Mouse (Mus musculus): Measurements from ENCODE around the gene Ccl12.

Ccl12 gene

GRCm38 (mm10) chr11:82101529-82101928 lies at the start of gene Ccl12:
Ccl12 (plus strand) TSS chr11:82101845.
- DNase-seq (ENCODE audit: low spot score) = no peak

- no peak for DNase-seq (ENCODE audit: low spot score)
Measured at GRCm38 (mm10) chr11:82053849-82054248, 47.8 kb upstream of the Ccl12 start.

GRCm38 (mm10) chr11:82057646-82058045 lies 44.0 kb upstream of the Ccl12 start, which contains the start of gene Ccl11:
Ccl11 (plus strand) TSS chr11:82057823.
- no peak for DNase-seq (ENCODE audit: low spot score)

GRCm38 (mm10) chr11:82062226-82062625 lies 39.4 kb upstream of the Ccl12 start:
- DNase-seq (ENCODE audit: low spot score) = no peak

GRCm38 (mm10) chr11:82063454-82063853 lies 38.2 kb upstream of the Ccl12 start:
- DNase-seq (ENCODE audit: low spot score) = no peak

GRCm38 (mm10) chr11:82066953-82067571 lies 34.6 kb upstream of the Ccl12 start:
- DNase-seq (ENCODE audit: low spot score) = no peak

GRCm38 (mm10) chr11:82071076-82071475 lies 30.6 kb upstream of the Ccl12 start:
- DNase-seq (ENCODE audit: low spot score) = no peak

GRCm38 (mm10) chr11:82072374-82072773 lies 29.3 kb upstream of the Ccl12 start:
- no peak for DNase-seq (ENCODE audit: low spot score)

GRCm38 (mm10) chr11:82072984-82073383 lies 28.7 kb upstream of the Ccl12 start:
- no peak for DNase-seq (ENCODE audit: low spot score)

- DNase-seq (ENCODE audit: low spot score) = no peak
Measured at GRCm38 (mm10) chr11:82073686-82074085, 28.0 kb upstream of the Ccl12 start.

GRCm38 (mm10) chr11:82077031-82077430 lies 24.6 kb upstream of the Ccl12 start:
- DNase-seq (ENCODE audit: low spot score) = no peak

- no peak for DNase-seq (ENCODE audit: low spot score)
Measured at GRCm38 (mm10) chr11:82078136-82078730, 23.4 kb upstream of the Ccl12 start.

GRCm38 (mm10) chr11:82080865-82081264 lies 20.8 kb upstream of the Ccl12 start:
- DNase-seq (ENCODE audit: low spot score) = no peak

GRCm38 (mm10) chr11:82084360-82084759 lies 17.3 kb upstream of the Ccl12 start:
- DNase-seq (ENCODE audit: low spot score) = no peak

GRCm38 (mm10) chr11:82099511-82100323 lies 1.9 kb upstream of the Ccl12 start:
- no peak for DNase-seq (ENCODE audit: low spot score)

GRCm38 (mm10) chr11:82101087-82101486 lies 558 bp upstream of the Ccl12 start:
- DNase-seq (ENCODE audit: low spot score) = no peak

GRCm38 (mm10) chr11:82109611-82110010 lies 8.0 kb downstream of the Ccl12 start:
- DNase-seq (ENCODE audit: low spot score) = no peak

GRCm38 (mm10) chr11:82110372-82111248 lies 9.0 kb downstream of the Ccl12 start:
- DNase-seq (ENCODE audit: low spot score) = no peak

GRCm38 (mm10) chr11:82114885-82115284 lies 13.2 kb downstream of the Ccl12 start, which contains the start of gene Ccl8:
Ccl8 (plus strand) TSS chr11:82115185.
- DNase-seq (ENCODE audit: low spot score) = no peak

- DNase-seq (ENCODE audit: low spot score) = no peak
Measured at GRCm38 (mm10) chr11:82116041-82116440, 14.4 kb downstream of the Ccl12 start.

GRCm38 (mm10) chr11:82132977-82133376 lies 31.3 kb downstream of the Ccl12 start:
- no peak for DNase-seq (ENCODE audit: low spot score)

GRCm38 (mm10) chr11:82136196-82136595 lies 34.6 kb downstream of the Ccl12 start:
- DNase-seq (ENCODE audit: low spot score) = no peak

Measured in ovary, postnatal 10 days (tissue).